Mouse (Mus musculus) erythroblast, embryonic 14.5 days (primary cell): ENCODE data around the gene Cstf3.

Experiments
- GATA1 ChIP-seq: IDR thresholded peaks from 2 replicates; pipeline ENCODE4 v1.6.1; 2012; ENCODE audit warnings: low read length, inconsistent platforms, mixed read lengths
- TAL1 ChIP-seq: IDR thresholded peaks from 3 replicates; pipeline ENCODE4 v1.6.1; 2012; ENCODE audit warnings: low read length, inconsistent platforms, mixed read lengths

- no peak for TF ChIP-seq GATA1
- TF ChIP-seq TAL1, result no peak
Observed at GRCm38 (mm10) chr2:104585645-104586044, 4.7 kb upstream of the Cstf3 start.
